In the genomic region with DNA sequence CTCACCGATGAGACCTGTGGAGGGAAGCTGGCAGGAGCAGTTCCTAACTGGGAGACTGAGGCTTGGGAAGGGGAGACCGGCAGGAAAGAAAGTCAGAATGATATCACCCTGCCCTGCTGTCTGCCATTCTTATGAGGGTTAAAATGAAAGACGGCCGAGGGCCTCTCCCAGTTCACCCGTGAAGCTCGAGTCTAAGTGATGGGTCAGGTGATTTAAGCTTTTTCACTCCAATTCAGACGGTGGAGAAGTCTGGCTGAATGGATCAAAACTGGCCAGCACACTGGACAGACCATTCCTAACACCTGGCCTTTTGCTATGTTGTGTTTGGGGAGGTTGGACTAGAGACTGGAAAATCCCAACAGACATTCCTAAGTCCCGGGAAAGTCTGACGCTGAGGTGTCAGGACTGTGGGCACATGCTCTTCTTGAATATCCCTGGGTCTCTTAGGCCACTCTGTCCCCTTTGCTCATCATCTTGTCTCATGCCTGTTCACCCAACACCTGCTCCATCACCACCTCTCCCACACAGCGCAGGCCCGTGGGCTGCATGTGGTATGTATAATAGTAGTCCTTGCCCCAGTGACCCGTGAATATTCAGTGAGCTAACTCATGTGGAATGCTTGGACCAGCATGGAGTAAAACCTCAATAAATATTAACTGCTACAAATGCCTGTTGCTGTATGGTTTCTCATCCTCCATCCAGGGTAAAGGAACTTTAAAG, we compare ENCODE assay signal across 8 mouse cellular contexts. TPM values are rescaled to one million over a fixed set of nuclear protein-coding genes. Genes with fewer than 3 reads are reported as not detected.
DNase-seq lines count a peak whose midpoint lies in the region; ATAC-seq and TF ChIP-seq lines count a peak whose summit lies in the region.

No protein-coding gene starts in this region.

- H3K9ac ChIP-seq in heart, embryonic 11.5 days (ENCODE audit: low read depth, low read length): peak overlapping the region; percentile 78
- H3K9ac ChIP-seq in hindbrain, postnatal 0 days (replicated peaks; ENCODE audit: low read length): 0 out of 2 replicates have a peak overlapping the region, but pooled peaks have one; percentile 28
- peak overlapping the region; percentile 69 for H3K9ac ChIP-seq in liver, embryonic 15.5 days

- no peaks in the 10 kb centered on the region for H3K27me3 ChIP-seq in heart, embryonic 11.5 days (ENCODE audit: control insufficient read depth, insufficient read depth, low read length)
- peaks cover 4% of the 10 kb centered on the region; the same call in 1 of the 2 replicates for H3K27me3 ChIP-seq in embryonic facial prominence, embryonic 10.5 days (replicated peaks; ENCODE audit: low read depth, poor library complexity, severe bottlenecking)
- no peaks in the 10 kb centered on the region for H3K27me3 ChIP-seq in hindbrain, postnatal 0 days (ENCODE audit: insufficient read depth, low read length)
- H3K27me3 ChIP-seq in liver, embryonic 15.5 days: peaks cover 2% of the 10 kb centered on the region; the same call in 1 of the 2 replicates

- intact Hi-C loops in heart, postnatal 25 days (cut with DNase I): loop anchor here (2.0 kb wide), 1 partner anchor 21 kb away; the partner anchor contains the start of gene Btg2

- no peak; the same call in 1 of the 2 replicates for ATAC-seq in heart, embryonic 11.5 days (replicated peaks; ENCODE audit: insufficient number of reproducible peaks, low FRiP score, low TSS enrichment)
- peak; percentile 4; the same call in 1 of the 2 replicates for ATAC-seq in hindbrain, postnatal 0 days
- peak; percentile 51 for ATAC-seq in liver, embryonic 15.5 days (ENCODE audit: insufficient read depth)

- H3K4me2 ChIP-seq in heart, embryonic 11.5 days: peak overlapping the region; percentile 74
- H3K4me2 ChIP-seq in hindbrain, postnatal 0 days (ENCODE audit: low read depth, low read length): peak overlapping the region; percentile 59
- peak overlapping the region; percentile 69 for H3K4me2 ChIP-seq in liver, embryonic 15.5 days

- no peaks in the 10 kb centered on the region for H3K36me3 ChIP-seq in heart, embryonic 11.5 days (ENCODE audit: control insufficient read depth, insufficient read depth, low read length)
- no peaks in the 10 kb centered on the region for H3K36me3 ChIP-seq in embryonic facial prominence, embryonic 10.5 days (replicated peaks)
- H3K36me3 ChIP-seq in hindbrain, postnatal 0 days (ENCODE audit: insufficient read depth, low read length): no peaks in the 10 kb centered on the region
- no peaks in the 10 kb centered on the region for H3K36me3 ChIP-seq in liver, embryonic 15.5 days (replicated peaks)

- H3K4me3 ChIP-seq in heart, embryonic 11.5 days (ENCODE audit: low read depth, low read length): peak overlapping the region; percentile 40
- peak overlapping the region; percentile 60 for H3K4me3 ChIP-seq in embryonic facial prominence, embryonic 10.5 days
- H3K4me3 ChIP-seq in hindbrain, postnatal 0 days (ENCODE audit: low read length): peak overlapping the region; percentile 32
- H3K4me3 ChIP-seq in liver, embryonic 15.5 days (replicated peaks): peak overlapping the region; percentile 61

- DNase-seq in heart, postnatal 25 days (ENCODE audit: low spot score): no peak
- no peak for DNase-seq in embryonic facial prominence, embryonic 10.5 days (ENCODE audit: low spot score)
- no peak for DNase-seq in hindbrain, postnatal 0 days (ENCODE audit: low spot score)
- peak; percentile 16 for DNase-seq in yolk sac, embryonic 10.5 days (ENCODE audit: low spot score)
- no peak for DNase-seq in frontal cortex, postnatal 14 days (ENCODE audit: low spot score in 2 of 2)
- DNase-seq in adrenal gland, postnatal 4 days (ENCODE audit: low spot score in 2 of 2): no peak

- 21% methylated on average over 12 of the region's 12 CpGs for WGBS in heart, embryonic 11.5 days (ENCODE audit: insufficient replicate concordance)
- WGBS in embryonic facial prominence, embryonic 10.5 days: 32% methylated on average over 12 of the region's 12 CpGs
- WGBS in hindbrain, postnatal 0 days: 25% methylated on average over 12 of the region's 12 CpGs
- WGBS in liver, embryonic 15.5 days (ENCODE audit: insufficient replicate concordance): 22% methylated on average over 12 of the region's 12 CpGs

- H3K4me1 ChIP-seq in heart, embryonic 11.5 days (ENCODE audit: control insufficient read depth, insufficient read depth, low read length): peaks cover 49% of the 10 kb centered on the region
- H3K4me1 ChIP-seq in embryonic facial prominence, embryonic 10.5 days: peaks cover 36% of the 10 kb centered on the region
- H3K4me1 ChIP-seq in hindbrain, postnatal 0 days (ENCODE audit: insufficient read depth, low read length): peaks cover 18% of the 10 kb centered on the region
- H3K4me1 ChIP-seq in liver, embryonic 15.5 days (replicated peaks): peaks cover 75% of the 10 kb centered on the region

- no peaks in the 10 kb centered on the region for H3K9me3 ChIP-seq in heart, embryonic 11.5 days (replicated peaks; ENCODE audit: control insufficient read depth, low read length)
- H3K9me3 ChIP-seq in embryonic facial prominence, embryonic 10.5 days: no peaks in the 10 kb centered on the region
- H3K9me3 ChIP-seq in hindbrain, postnatal 0 days (ENCODE audit: low read length): no peaks in the 10 kb centered on the region
- no peaks in the 10 kb centered on the region for H3K9me3 ChIP-seq in liver, embryonic 15.5 days (replicated peaks)

- TF ChIP-seq CTCF in hindbrain, postnatal 0 days (IDR thresholded peaks at IDR 0.05; ENCODE audit: low read depth): no peak

- peak overlapping the region; percentile 96 for H3K27ac ChIP-seq in heart, embryonic 11.5 days (ENCODE audit: low read depth, low read length)
- H3K27ac ChIP-seq in embryonic facial prominence, embryonic 10.5 days (replicated peaks): peak overlapping the region; percentile 86
- peak overlapping the region; percentile 82 for H3K27ac ChIP-seq in hindbrain, postnatal 0 days
- H3K27ac ChIP-seq in liver, embryonic 15.5 days (replicated peaks): peak overlapping the region; percentile 97

RNA-seq across cellular contexts. Expression of gene Chit1, which starts 11.4 kb away (rescaled TPM):
- 1.7 and 1.9 TPM in 2 replicates for polyA plus RNA-seq in heart, embryonic 11.5 days (2014; fragmentation: Nextera tagmentation; extraction: Ambion mirVana)
- not detected for total RNA-seq in heart, postnatal 25 days (2021)
- polyA plus RNA-seq in embryonic facial prominence, embryonic 10.5 days (2016; fragmentation: Nextera tagmentation; extraction: Ambion mirVana): 0.09 TPM in 1 of 2 replicates, not detected in the other
- total RNA-seq in hindbrain, postnatal 0 days (2014; rRNA removed): 0.14 TPM in 1 of 2 replicates, not detected in the other
- 0.46 and 0.48 TPM in 2 replicates for polyA plus RNA-seq in hindbrain, postnatal 0 days (2015; fragmentation: Nextera tagmentation; extraction: Ambion mirVana)
- polyA plus RNA-seq in liver, embryonic 15.5 days (2015; fragmentation: Nextera tagmentation; extraction: Ambion mirVana): 0.07 and 0.20 TPM in 2 replicates
- total RNA-seq in adrenal gland, postnatal 4 days (2021): not detected

RNA-seq across cellular contexts. Expression of gene Btg2, which starts 20.8 kb away (rescaled TPM):
- polyA plus RNA-seq in heart, embryonic 11.5 days (2014; fragmentation: Nextera tagmentation; extraction: Ambion mirVana): 31.7 and 35.6 TPM in 2 replicates
- total RNA-seq in heart, postnatal 25 days (2021): 10 to 100 TPM; 25.7 to 29.2 TPM
- 32.5 and 40.4 TPM in 2 replicates for polyA plus RNA-seq in embryonic facial prominence, embryonic 10.5 days (2016; fragmentation: Nextera tagmentation; extraction: Ambion mirVana)
- 11.2 and 26.1 TPM in 2 replicates for total RNA-seq in hindbrain, postnatal 0 days (2014; rRNA removed)
- polyA plus RNA-seq in hindbrain, postnatal 0 days (2015; fragmentation: Nextera tagmentation; extraction: Ambion mirVana): 13.2 and 14.8 TPM in 2 replicates
- 103 and 108 TPM in 2 replicates for polyA plus RNA-seq in liver, embryonic 15.5 days (2015; fragmentation: Nextera tagmentation; extraction: Ambion mirVana)
- total RNA-seq in adrenal gland, postnatal 4 days (2021): 10 to 100 TPM; 25.6 to 27.8 TPM

Comparison
In these comparisons a context has a peak if more than half of its experiments do, and no peak if none do; other contexts are left out.
1. H3K9ac ChIP-seq: peak in every context shown above with its lines; median percentile 78 in heart, embryonic 11.5 days; 69 in liver, embryonic 15.5 days; 28 in hindbrain, postnatal 0 days.